Mouse (Mus musculus): ENCODE data around the gene Tcea3. TPM values are rescaled to one million over a fixed set of nuclear protein-coding genes. Genes with fewer than 3 reads are reported as not detected.

The Tcea3 gene
- 8.2 TPM for polyA plus RNA-seq (2015; fragmentation: Illumina TruSeq; extraction: RNeasy Lipid Tissue Mini Kit (QIAGEN cat#74804); ENCODE audit: insufficient read depth, low read depth, low replicate concordance)

GRCm38 (mm10) chr4:136247729-136248463 lies at the start of gene Tcea3:
TSS of gene Tcea3 (plus strand) at chr4:136247729.

GRCm38 (mm10) chr4:136206033-136206893 lies 41.3 kb upstream of the Tcea3 start, which contains the start of gene Asap3:
TSS of gene Asap3 (plus strand) at chr4:136206365.

GRCm38 (mm10) chr4:136284455-136284854 lies 36.9 kb downstream of the Tcea3 start, which contains the start of gene Zfp46:
TSS of gene Zfp46 (plus strand) at chr4:136284683.

GRCm38 (mm10) chr4:136310229-136311041 lies 62.9 kb downstream of the Tcea3 start, which contains the start of gene Hnrnpr:
TSS of gene Hnrnpr (plus strand) at chr4:136310942.

Other genes with a start within 250 kb of the Tcea3 start
- 6.1 TPM for gene Eloa, start 226.0 kb upstream of the Tcea3 start, polyA plus RNA-seq (2015; fragmentation: Illumina TruSeq; extraction: RNeasy Lipid Tissue Mini Kit (QIAGEN cat#74804); ENCODE audit: insufficient read depth, low read depth, low replicate concordance)
- 367 TPM for gene Rpl11, start 194.3 kb upstream of the Tcea3 start, polyA plus RNA-seq (2015; fragmentation: Illumina TruSeq; extraction: RNeasy Lipid Tissue Mini Kit (QIAGEN cat#74804); ENCODE audit: insufficient read depth, low read depth, low replicate concordance)
- gene Id3, start 104.2 kb upstream of the Tcea3 start, polyA plus RNA-seq (2015; fragmentation: Illumina TruSeq; extraction: RNeasy Lipid Tissue Mini Kit (QIAGEN cat#74804); ENCODE audit: insufficient read depth, low read depth, low replicate concordance): 40.0 TPM
- 0.87 TPM for gene E2f2, start 75.3 kb upstream of the Tcea3 start, polyA plus RNA-seq (2015; fragmentation: Illumina TruSeq; extraction: RNeasy Lipid Tissue Mini Kit (QIAGEN cat#74804); ENCODE audit: insufficient read depth, low read depth, low replicate concordance)
- gene Asap3, start 41.4 kb upstream of the Tcea3 start, polyA plus RNA-seq (2015; fragmentation: Illumina TruSeq; extraction: RNeasy Lipid Tissue Mini Kit (QIAGEN cat#74804); ENCODE audit: insufficient read depth, low read depth, low replicate concordance): 5.5 TPM
- gene Zfp46, start 37.0 kb downstream of the Tcea3 start, polyA plus RNA-seq (2015; fragmentation: Illumina TruSeq; extraction: RNeasy Lipid Tissue Mini Kit (QIAGEN cat#74804); ENCODE audit: insufficient read depth, low read depth, low replicate concordance): 2.1 TPM
- gene Hnrnpr, start 63.2 kb downstream of the Tcea3 start, polyA plus RNA-seq (2015; fragmentation: Illumina TruSeq; extraction: RNeasy Lipid Tissue Mini Kit (QIAGEN cat#74804); ENCODE audit: insufficient read depth, low read depth, low replicate concordance): 15.1 TPM
- gene Htr1d, start 175.8 kb downstream of the Tcea3 start, polyA plus RNA-seq (2015; fragmentation: Illumina TruSeq; extraction: RNeasy Lipid Tissue Mini Kit (QIAGEN cat#74804); ENCODE audit: insufficient read depth, low read depth, low replicate concordance): not detected
- gene 6030445D17Rik, start 214.5 kb downstream of the Tcea3 start, polyA plus RNA-seq (2015; fragmentation: Illumina TruSeq; extraction: RNeasy Lipid Tissue Mini Kit (QIAGEN cat#74804); ENCODE audit: insufficient read depth, low read depth, low replicate concordance): not detected
- gene Luzp1, start 222.0 kb downstream of the Tcea3 start, polyA plus RNA-seq (2015; fragmentation: Illumina TruSeq; extraction: RNeasy Lipid Tissue Mini Kit (QIAGEN cat#74804); ENCODE audit: insufficient read depth, low read depth, low replicate concordance): 6.9 TPM

Data from pancreas, adult 10 weeks (tissue).